Mouse (Mus musculus) CH12.LX (cell line): ENCODE measurements at regions not wholly inside any gene's neighbourhood (a gene's known extent, or its start where the extent isn't known, plus 50 kb on each side); places are given as distances from the start of the nearest gene placed in this dataset.

Experiments used
- BHLHE40 ChIP-seq: IDR thresholded peaks from 2 replicates; pipeline ENCODE4 v1.6.1; 2011; ENCODE audit warnings: mild to moderate bottlenecking, low read depth, low read length, improper control_type of control experiment
- CTCF ChIP-seq, 2 experiments: IDR thresholded peaks in 1 of 2; conservative IDR thresholded peaks in 1 of 2; 2 replicates each; pipeline ENCODE4 v1.5.1; 2011 to 2012; ENCODE audit warnings: low read depth in 2 of 2, low read length in 2 of 2, improper control_type of control experiment in 1 of 2, inconsistent platforms in 1 of 2, mild to moderate bottlenecking in 1 of 2, moderate library complexity in 1 of 2
- EP300 ChIP-seq: IDR thresholded peaks from 2 replicates; pipeline ENCODE4 v1.6.1; 2011; ENCODE audit warnings: low read length, improper control_type of control experiment
- HCFC1 ChIP-seq: IDR thresholded peaks from 2 replicates; pipeline ENCODE4 v1.6.1; 2012; ENCODE audit warnings: low read depth, mild to moderate bottlenecking, inconsistent platforms, low read length, improper control_type of control experiment
- JUND ChIP-seq: conservative IDR thresholded peaks from 2 replicates; pipeline ENCODE4 v1.6.1; 2011; ENCODE audit warnings: low read depth, low read length, improper control_type of control experiment
- KAT2A ChIP-seq: IDR thresholded peaks from 2 replicates; pipeline ENCODE4 v1.6.1; 2012; ENCODE audit warnings: low read length, improper control_type of control experiment, inconsistent platforms; ENCODE audit not compliant: insufficient replicate concordance
- MAZ ChIP-seq: IDR thresholded peaks from 2 replicates; pipeline ENCODE4 v1.6.1; 2012; ENCODE audit warnings: low read depth, mild to moderate bottlenecking, inconsistent platforms, low read length, improper control_type of control experiment, moderate library complexity
- MYC ChIP-seq: IDR thresholded peaks from 2 replicates; pipeline ENCODE4 v1.6.1; 2011; ENCODE audit warnings: low read depth, mild to moderate bottlenecking, improper control_type of control experiment, low read length
- POLR2A ChIP-seq: IDR thresholded peaks from 2 replicates; pipeline ENCODE4 v1.6.1; 2011; ENCODE audit warnings: low read depth, mild to moderate bottlenecking, improper control_type of control experiment, low read length
- RCOR1 ChIP-seq: conservative IDR thresholded peaks from 2 replicates; pipeline ENCODE4 v1.6.1; 2012; ENCODE audit warnings: low read depth, mild to moderate bottlenecking, inconsistent platforms, low read length, improper control_type of control experiment
- SMC3 ChIP-seq: IDR thresholded peaks from 2 replicates; pipeline ENCODE4 v1.6.1; 2011; ENCODE audit warnings: low read depth, low read length, improper control_type of control experiment
- USF2 ChIP-seq: conservative IDR thresholded peaks from 2 replicates; pipeline ENCODE4 v1.6.1; 2011; ENCODE audit warnings: low read depth, low read length, improper control_type of control experiment
- ZKSCAN1 ChIP-seq: IDR thresholded peaks from 2 replicates; pipeline ENCODE4 v1.6.1; 2012; ENCODE audit warnings: low read depth, inconsistent platforms, low read length, improper control_type of control experiment, borderline replicate concordance

DNA sequence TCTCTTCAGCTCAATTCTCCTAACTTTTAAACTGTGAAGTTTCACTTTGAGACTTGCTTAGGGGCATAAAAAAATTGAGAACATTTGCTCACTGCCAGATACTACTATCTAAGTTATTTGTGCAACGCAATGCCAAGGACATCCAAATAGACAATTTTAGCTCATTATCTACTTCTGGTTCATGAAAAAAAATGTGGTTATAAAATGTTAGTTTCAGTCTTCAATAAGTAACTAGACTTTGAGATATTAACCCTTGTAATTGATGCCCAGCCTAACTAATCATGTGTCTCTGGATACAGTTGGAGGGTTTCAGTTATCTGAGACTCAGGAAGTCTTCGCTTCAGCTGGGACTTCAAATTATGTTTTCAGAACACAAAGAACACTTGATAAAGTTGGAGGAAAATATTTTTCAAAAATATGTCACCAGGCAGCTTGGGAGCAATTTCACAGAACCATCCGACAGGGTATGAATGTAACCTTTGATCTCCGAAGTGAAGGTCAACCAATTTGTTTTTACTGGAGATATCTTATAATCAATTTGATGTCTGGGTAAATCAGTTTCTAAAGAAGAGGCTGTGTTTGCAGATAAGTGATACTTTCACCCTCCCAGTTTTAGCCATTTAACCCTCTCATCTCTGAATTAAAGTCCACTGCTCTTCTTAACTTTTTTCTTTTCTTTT is 313.3 kb downstream of the Rnls start:
- TF ChIP-seq KAT2A (no peak), CTCF (conservative IDR thresholded peaks at IDR 0.05 in 1 of 2, IDR thresholded peaks at IDR 0.05 in 1 of 2; ENCODE audit: low read depth in 2 of 2, low read length in 2 of 2) (no peak), BHLHE40 (no peak), USF2 (no peak), POLR2A (no peak), EP300 (no peak), JUND (no peak), MYC (no peak), ZKSCAN1 (no peak), MAZ (no peak), HCFC1 (no peak), SMC3 (no peak), RCOR1 (no peak)
